Mouse (Mus musculus) brown adipose tissue, adult 24 weeks (tissue): ENCODE measurements around the gene Aldh4a1. TPM values are rescaled to one million over a fixed set of nuclear protein-coding genes. Genes with fewer than 3 reads are reported as not detected.

ENCODE experiments used
- H3K27ac ChIP-seq: fragments of 200-500 bp; replicated peaks from 2 replicates; pipeline ENCODE4 v1.5.1; 2012; ENCODE audit warnings: low read depth, mild to moderate bottlenecking, low read length
- H3K4me1 ChIP-seq: fragments of 200-500 bp; 2 replicates; pipeline ENCODE4 v1.6.1; 2012; ENCODE audit warnings: low read length, mixed read lengths; ENCODE audit not compliant: control insufficient read depth, insufficient read depth, insufficient read length
- H3K4me3 ChIP-seq: fragments of 200-500 bp; 2 replicates; pipeline ENCODE4 v1.5.1; 2012; ENCODE audit warnings: low read depth, mild to moderate bottlenecking, low read length, moderate library complexity; ENCODE audit not compliant: insufficient read depth
- polyA plus RNA-seq: library from polyadenylated mRNA; stranded (reverse); fragments of >200 nt; gene quantifications from 2 replicates; pipeline ENCODE4 v1.2.4, GENCODE M21; 2012; ENCODE audit not compliant: missing spikeins, insufficient read depth, insufficient read length

Gene Aldh4a1
- polyA plus RNA-seq, 1 experiment, result 72.9 TPM

DNA sequence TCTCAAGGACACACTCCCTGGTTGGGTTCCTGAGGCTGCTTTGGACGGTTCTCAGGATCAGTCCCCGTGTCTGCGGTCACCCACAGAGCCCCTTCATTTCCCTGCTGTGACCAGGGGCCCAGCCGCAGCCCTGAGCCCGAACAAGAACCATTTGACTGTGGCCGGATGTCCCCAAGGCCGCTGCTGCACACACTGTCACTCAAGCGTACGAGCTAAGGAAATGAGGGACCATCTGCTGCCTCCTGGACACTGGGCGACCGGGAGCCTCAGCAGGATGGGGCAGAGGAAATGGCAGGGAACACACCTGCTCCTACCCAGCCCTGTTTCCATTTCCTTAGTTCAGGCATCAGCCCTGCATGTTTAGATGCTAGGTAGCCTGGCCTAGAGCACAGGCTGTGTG is 28.2 kb downstream of the Aldh4a1 start:
- Histone ChIP-seq H3K4me1 (no peaks in the 10 kb centered on the region), H3K4me3 (no peak overlapping the region), H3K27ac (no peak overlapping the region)

DNA sequence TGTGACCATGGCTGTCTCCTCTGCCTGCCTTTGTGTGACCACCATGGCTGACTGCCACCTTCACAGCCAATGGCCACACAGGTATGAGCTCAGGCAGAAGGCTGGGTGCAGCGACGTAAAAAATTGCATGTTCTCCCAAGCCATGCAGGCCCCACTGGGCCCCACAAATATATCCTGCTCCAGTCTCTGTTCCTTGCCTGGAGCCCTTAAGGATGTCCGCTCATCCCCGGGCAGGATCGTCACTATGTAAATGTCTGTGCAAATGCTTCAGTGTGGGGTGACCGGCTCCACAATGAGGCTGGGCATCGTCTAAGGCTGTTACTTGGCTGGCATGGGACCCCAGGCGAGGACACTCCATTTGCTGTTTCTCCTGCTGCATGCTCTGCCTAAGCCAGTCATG is 30.6 kb downstream of the Aldh4a1 start, which contains the start of gene Tas1r2:
Gene Tas1r2 (plus strand): TSS at position 301 of the 400 bp plus-strand sequence.
- H3K4me3 ChIP-seq, result no peak within 1 kb of the TSS
- H3K27ac ChIP-seq, result no peak within 1 kb of the TSS
- no peaks in the 10 kb centered on the region for H3K4me1 ChIP-seq

DNA sequence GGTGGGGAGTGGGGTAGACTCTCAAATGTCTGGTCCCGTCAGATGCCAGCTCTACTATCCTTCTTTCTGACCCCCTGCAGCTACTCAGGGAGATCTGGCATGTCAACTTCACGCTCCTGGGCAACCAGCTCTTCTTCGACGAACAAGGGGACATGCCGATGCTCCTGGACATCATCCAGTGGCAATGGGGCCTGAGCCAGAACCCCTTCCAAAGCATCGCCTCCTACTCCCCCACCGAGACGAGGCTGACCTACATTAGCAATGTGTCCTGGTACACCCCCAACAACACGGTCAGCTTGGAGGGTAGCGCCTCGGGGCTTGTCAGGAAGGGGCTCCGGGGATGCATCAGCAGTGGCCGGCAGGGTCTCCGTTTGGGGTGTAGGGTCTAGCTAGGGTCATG is 39.2 kb downstream of the Aldh4a1 start:
- Histone ChIP-seq H3K4me3 (no peak overlapping the region), H3K27ac (no peak overlapping the region), H3K4me1 (no peaks in the 10 kb centered on the region)

DNA sequence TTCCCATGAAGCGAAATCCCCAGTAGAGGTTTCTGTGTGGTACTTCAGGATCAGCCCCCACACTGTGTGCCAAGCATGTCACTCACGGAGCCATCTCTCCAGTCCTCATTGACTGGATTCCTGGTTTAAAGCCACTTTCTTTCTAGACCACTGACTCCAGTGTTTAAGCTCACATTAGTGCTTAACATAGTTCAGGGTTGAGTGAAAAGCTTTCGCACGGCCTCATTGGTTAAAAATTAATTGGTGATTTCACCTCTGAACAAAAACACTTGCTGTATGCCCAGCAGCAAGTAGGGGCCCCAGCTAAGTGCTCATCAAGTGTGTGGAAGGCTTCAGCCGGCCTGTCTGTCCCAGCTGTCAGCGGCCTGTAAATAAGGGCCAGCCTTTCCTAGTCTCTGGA is 45.0 kb downstream of the Aldh4a1 start:
- Histone ChIP-seq H3K4me3 (no peak overlapping the region), H3K4me1 (no peaks in the 10 kb centered on the region), H3K27ac (no peak overlapping the region)

DNA sequence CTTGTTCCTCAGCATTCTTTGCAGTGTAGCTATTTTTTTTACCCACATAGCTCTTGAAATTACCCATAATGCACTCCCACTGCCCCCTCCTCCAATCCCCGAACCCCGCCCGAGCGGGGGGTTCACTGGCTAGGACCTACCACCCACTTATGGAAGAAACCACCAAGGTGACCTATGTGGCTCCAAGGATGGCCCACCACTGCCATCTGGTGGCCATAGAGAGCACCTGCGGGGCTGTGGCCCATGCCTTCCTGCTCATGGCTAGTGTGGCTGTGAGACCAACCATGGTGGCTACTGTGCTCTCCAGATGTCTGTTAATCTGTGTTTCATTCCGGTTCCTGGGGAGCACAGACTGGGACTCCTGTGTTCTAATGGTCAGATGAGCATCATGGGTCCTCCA is 47.2 kb downstream of the Aldh4a1 start:
- H3K27ac ChIP-seq, result no peak overlapping the region
- H3K4me3 ChIP-seq, result no peak overlapping the region
- no peaks in the 10 kb centered on the region for H3K4me1 ChIP-seq

DNA sequence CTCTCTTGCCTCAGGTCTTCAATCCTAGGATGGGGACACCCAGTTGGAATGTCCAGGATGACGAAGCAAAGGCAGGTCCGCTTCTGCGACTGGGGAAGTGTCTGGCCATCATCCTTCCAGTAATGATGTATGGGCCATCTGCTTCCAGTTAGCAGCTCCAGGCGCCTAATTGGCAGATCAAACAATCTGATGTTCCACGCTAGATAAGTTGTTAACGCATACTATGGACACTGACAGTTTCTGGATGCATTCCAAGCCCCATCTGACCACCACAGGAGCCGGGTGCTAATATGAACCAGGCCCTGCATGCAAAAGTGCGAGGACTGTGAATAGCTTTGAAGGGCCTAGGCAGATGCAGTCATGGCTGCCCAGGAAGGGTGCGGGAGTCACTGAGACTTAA is 53.0 kb downstream of the Aldh4a1 start:
- no peak overlapping the region for H3K4me3 ChIP-seq

DNA sequence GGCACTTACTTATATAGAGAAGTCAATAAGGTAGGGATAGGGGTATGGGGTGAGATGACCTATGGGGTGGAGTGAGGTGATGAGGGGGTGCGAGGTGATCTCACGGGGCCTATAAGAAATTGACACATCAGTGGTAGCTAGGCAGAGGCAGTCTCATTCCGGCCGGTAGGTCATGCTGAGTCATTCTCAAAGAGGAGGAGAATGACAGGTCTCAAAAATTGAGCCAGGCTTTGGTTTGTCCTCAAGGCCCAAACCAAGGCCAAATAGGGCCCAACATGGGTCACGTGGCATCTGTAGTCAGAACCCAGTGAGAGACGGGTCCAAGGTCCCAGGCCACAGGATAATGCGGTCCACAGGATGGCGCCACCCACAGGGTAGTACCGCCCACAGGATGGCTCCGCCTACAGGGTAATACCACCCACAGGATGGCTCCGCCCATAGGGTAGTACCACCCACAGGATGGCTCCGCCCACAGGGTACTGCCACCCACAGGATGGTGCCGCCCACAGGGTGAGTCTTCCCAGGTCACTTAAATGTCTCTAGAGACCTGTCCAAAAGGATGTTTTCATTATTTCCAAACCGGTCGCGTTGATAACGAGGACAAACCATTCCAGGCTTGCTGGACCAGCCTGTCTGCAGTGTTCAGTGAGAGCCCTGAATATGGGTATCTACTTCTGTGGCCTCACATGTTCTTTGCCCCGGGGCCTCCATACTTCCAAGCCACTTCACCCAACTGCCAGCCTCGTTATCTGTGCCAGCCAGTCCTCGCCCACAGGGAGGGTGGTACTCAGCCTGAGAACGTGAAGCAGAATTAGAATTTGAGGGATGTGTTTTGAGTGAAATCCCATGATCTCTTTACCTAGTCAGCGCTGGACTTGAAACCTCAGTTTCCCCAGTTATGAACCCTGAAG is 61.3 kb downstream of the Aldh4a1 start:
- Histone ChIP-seq H3K27ac (no peak overlapping the region), H3K4me3 (no peak overlapping the region), H3K4me1 (no peaks in the 10 kb centered on the region)

More for the DNA sequence above, 53.0 kb downstream of the Aldh4a1 start:
- no peak overlapping the region for H3K27ac ChIP-seq
- H3K4me1 ChIP-seq, result no peaks in the 10 kb centered on the region

DNA sequence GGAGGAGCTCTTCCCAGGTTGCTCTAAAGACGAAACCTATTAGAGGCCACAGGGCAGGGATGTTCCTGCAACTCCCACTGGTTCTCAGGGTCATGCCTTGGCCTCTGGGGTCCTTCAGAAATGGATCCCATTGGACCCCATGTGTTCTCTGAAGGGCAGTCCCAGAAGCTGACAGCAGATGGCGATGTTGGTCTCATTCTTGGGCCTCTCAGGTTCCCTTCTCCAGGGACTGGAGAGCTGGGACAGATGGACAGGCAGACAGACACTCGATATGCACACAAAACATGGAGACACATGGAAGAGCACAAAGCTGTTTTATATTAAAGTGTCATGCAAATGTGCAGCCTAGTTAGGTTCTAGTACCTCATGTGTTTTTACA is 62.0 kb downstream of the Aldh4a1 start:
- no peak overlapping the region for H3K4me3 ChIP-seq

DNA sequence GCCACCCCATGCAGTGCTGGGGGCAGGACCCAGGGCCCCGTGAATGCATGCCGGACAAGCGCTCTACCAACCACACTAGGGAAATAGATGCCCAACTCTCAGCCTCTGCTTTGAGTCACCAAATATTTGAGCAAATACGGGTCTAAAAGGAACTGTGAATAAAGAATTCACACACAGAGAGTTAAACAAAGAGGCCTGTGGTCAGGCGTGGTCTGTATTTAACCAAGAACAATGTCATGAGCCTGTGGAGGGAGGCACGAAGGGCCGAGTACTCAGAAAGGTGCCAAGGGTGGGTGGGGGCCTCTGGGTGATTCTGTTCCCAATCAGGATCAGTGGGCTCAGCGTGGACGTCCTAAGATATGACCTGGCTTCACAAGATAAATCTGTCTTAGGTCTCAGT is 65.4 kb downstream of the Aldh4a1 start:
- Histone ChIP-seq H3K4me3 (no peak overlapping the region), H3K27ac (no peak overlapping the region), H3K4me1 (no peaks in the 10 kb centered on the region)

More for the DNA sequence above, 62.0 kb downstream of the Aldh4a1 start:
- Histone ChIP-seq H3K27ac (no peak overlapping the region), H3K4me1 (no peaks in the 10 kb centered on the region)

DNA sequence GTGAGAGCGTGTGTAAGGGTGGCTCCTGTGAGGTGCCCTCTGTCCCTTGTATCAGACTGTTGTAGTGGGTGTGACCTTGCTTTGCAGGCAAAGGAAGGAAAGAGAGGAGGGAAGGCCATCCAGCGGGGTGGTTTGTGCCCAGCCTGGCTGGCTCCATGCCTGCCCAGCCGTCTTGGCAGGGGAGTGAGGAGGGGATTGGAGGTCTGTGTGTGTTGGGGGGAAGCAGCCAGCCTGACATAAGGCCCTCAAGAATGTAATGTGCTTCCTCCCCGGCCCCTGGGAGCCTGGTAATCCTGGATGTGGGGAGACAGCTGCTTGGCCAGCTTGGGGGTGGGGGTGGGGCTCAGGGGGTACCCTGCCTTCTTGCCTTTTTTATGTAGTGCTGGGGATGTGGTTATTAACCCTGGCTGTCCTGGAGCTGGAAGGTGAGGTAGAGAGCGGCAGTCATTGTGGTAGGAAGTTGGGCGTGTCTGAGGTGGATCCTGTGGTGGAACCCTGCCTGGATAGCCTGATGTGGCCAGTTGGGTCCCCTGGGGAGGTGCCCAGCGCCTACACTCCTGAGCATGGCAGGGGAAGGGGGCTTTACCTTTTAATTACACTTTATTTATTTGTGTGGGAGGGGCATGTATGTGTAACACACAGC is 67.1 kb downstream of the Aldh4a1 start:
- H3K4me1 ChIP-seq, result no peaks in the 10 kb centered on the region

DNA sequence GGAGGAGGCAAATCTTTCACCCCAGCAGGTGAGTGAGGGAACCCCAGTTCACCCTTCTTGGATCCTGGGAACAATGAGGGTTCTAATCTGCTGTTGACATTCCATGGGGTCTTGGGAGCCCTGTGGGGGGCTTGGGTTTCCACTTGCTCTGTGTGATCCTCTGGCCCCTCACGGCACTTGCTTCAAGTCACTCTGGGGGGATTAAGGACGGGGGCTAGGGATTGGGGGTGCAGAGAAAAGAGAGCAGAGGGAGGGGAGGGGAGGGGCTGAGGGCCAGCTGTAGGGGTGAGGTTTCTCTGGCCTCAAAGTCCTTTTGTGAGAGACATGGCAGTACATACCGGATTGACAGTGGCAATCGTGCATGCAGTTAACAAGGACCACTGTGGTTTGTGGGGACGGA is 70.6 kb downstream of the Aldh4a1 start:
- H3K4me3 ChIP-seq, result no peak overlapping the region
- no peak overlapping the region for H3K27ac ChIP-seq
- H3K4me1 ChIP-seq, result no peaks in the 10 kb centered on the region

More for the DNA sequence above, 67.1 kb downstream of the Aldh4a1 start:
- no peak overlapping the region for H3K27ac ChIP-seq
- no peak overlapping the region for H3K4me3 ChIP-seq

DNA sequence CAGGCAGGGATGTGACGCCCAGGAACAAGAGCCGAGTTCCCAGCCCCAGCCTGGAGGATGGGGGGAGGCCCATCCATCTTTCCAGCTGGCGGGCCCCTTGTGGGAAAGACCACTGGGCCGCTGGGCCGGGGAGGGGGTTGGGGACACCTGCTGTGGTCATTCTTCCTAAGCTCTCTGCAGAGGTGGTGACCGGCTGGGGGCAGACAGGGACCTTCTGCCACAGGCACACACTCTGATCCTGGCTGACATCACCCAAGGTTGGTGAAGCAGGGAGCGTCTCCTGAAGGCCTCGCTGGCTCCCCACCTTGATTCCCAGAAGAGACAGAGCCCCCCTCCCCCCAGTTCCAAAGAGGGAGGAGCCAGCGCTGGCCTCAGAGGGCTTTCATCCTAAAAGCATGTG is 75.1 kb downstream of the Aldh4a1 start:
- no peak overlapping the region for H3K4me3 ChIP-seq
- no peaks in the 10 kb centered on the region for H3K4me1 ChIP-seq

DNA sequence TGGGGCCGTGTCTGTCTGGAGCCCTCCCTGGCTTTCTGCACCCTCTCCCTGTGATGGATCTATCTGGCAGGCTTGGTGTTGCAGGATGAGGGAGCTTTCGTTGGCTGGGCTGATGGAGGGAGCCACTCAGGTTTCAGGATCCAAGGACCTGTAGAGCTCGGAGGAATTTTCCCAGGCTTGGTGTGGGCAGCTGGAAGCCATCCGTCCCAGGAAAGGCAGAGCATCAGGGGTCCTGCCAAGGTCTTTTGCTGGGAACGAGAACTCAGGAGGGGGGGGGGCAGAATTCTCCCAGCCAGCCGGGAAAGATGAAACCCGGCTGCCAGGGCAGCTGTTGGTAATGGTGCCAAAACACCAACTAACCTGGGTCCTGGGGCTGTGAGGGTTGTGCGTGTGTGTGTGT is 75.9 kb downstream of the Aldh4a1 start:
- Histone ChIP-seq H3K4me3 (no peak overlapping the region), H3K4me1 (no peaks in the 10 kb centered on the region), H3K27ac (no peak overlapping the region)

More for the DNA sequence above, 75.1 kb downstream of the Aldh4a1 start:
- no peak overlapping the region for H3K27ac ChIP-seq
